Mouse (Mus musculus) kidney, postnatal 10 days (tissue): ENCODE measurements at regions not wholly inside any gene's neighbourhood (a gene's known extent, or its start where the extent isn't known, plus 50 kb on each side); places are given as distances from the start of the nearest gene placed in this dataset.

Source experiments
- DNase-seq: peaks from one replicate; pipeline ENCODE4 v3.0.0; 2021; ENCODE audit warnings: mixed read lengths

DNA sequence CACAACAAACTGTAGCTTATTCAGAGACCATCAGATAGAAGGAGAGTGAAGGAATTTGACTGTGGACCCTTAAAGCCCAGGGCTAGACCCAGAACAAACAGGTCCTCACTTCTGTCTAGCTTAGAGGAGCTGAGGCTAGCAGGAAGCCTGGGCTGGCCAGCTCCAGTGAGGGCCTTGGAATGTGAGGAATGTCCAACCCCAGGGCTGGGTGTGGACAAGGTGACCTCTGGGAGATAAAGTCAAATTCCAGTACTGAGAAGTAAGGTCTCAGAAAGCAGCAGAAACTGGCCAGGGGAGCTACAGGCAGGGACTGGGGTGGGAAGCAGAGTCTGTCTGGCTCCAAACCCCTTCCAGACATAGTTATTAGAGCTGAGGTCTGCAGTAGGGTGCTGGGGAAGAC lies 51.0 kb upstream of the Ssbp3 start:
- peak; percentile 64 for DNase-seq

GRCm38 (mm10) chr4:106858357-106859088 lies 52.0 kb upstream of the Ssbp3 start:
- DNase-seq: peak; percentile 25

GRCm38 (mm10) chr4:106855771-106856170 lies 51.0 kb upstream of the Acot11 start:
- DNase-seq: no peak

DNA sequence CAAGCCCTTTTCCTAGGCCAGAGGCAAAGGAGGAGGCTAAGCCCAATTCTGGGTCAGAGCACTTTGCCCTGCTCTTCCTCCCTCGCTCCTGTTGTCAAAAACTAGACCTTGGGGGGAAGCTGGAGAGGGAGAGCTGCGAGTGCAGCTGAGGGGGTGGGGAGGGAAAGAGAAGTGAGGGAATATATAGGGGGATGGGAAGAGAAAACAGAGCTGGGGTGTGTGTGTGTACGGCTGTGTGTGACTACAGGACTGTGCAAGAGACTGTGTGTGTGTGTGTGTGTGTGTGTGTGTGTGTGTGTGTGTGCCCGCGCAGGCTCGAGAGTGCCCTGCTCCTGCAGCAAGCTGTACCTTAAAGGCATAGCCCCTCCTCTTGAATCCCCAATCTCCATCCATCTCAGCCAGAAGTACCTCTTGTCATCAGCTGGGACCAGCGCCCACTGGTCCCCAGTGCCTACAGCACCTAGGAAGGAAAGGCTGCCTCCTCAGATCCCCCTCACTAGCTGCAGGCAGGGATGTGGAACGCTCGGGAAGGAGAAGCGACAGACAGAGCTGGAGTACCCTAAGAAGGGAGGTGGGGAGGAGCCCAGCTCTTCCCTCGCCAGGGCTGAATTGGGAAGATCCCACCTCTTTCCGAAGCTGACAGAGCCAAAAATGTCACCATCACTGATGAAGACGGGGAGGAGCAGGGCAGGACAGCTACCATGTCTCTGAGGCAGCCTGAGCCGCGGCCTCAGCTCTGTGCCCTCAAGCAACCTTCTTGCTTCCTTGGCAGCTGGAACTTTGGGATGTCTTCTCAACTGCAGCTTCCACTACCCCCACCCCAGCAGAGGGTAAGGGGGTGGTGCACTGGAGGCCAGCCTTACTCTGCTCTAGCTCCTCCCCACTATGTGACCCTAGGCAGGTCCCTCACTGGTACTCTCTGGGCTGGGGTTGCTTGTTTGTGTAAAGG lies 49.8 kb upstream of the Acot11 start:
- no peak for DNase-seq
